Mouse (Mus musculus) WW6 (cell line): ENCODE measurements around the gene Klhl31.
A peak's percentile ranks its signal among the peaks of the same experiment; 100 is the strongest.

Source experiments
- DNase-seq: peaks from one replicate; pipeline ENCODE4 v3.0.0-alpha.2; 2013; ENCODE audit warnings: low read depth, low spot score

The Klhl31 gene

GRCm38 (mm10) chr9:77623318-77624050 is 12.8 kb upstream of the Klhl31 start:
- no peak for DNase-seq

GRCm38 (mm10) chr9:77624171-77624570 is 12.1 kb upstream of the Klhl31 start:
- DNase-seq: no peak

DNA sequence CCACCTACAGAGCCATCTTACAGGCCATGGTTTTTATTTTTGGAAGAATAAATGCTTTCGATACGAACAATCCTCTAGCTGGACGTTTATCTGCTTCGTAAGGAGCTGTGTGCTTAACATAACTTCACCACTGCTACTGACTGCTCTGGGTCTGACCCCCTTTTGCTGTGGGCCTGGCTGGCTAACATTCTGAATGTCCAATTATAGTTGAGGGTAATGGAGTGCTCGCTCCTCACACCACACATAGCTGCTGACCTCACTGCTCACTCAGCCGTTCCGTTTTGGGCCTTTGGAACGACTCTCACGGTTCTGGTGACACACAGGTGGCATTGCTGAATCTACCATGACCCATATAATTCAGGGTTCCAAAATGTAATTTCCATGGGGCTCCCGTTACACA is 7.6 kb upstream of the Klhl31 start:
- DNase-seq: no peak

DNA sequence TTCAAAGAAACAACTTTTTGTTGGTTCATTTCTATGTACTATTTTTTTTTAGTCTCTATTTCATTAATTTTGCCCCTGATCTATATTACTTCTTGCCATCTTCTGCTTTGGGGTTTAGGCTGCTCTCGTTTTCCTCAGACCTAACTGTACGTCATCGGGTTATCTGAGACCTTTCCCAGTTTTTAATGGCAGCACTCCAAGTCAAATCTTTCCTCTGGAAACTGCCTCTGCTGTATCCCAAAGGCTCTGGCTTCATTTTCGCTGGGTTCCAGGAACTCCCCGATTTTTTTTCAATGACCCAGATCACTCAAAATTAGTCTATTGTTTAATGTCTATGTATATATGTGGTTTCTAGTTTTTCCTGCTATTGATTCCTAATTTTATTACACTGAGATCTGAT is 6.6 kb upstream of the Klhl31 start:
- DNase-seq: no peak

GRCm38 (mm10) chr9:77630764-77631163 is 5.5 kb upstream of the Klhl31 start:
- no peak for DNase-seq

DNA sequence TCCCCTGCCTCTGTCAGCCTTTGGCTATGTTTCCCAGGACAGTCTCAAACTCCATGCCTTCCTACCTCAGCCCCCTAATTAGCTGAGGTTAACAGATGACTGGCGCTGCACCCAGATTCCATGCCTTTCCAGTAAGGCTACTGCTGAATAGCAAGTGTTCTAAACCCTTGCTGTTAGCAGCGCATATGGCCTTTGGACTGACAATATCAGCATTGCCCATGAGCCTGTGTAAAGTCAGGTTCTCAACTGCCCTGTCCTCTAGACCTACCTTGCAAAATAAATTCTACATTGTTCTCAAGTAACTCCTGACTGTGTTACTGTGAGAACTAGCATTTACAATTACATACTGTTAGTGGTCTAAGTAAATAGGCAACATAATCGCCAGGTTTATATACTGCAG is 3.9 kb upstream of the Klhl31 start:
- no peak for DNase-seq

GRCm38 (mm10) chr9:77636003-77636402 is 297 bp upstream of the Klhl31 start:
- no peak for DNase-seq

GRCm38 (mm10) chr9:77637357-77637756 is 1.1 kb downstream of the Klhl31 start:
- DNase-seq: no peak

GRCm38 (mm10) chr9:77645176-77645575 is 8.9 kb downstream of the Klhl31 start:
- no peak for DNase-seq

DNA sequence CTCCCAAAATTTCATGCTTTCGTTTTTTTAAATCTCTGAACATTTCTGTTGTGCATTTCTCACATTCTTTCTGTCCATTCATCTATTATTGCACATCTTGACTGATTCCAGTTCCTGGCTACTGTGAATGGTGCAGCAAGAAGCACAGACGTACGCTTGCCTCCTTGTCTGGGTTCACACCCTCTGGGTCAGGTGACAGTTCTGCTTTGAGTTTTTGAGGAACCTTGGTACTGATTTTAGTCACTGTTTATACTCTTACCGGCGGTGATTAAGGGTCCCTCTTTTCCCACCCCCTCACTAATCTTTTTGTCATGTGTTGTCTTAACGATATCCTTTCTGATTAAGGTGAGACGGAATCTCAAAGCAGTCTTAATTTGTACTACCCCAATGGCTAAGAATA is 15.5 kb downstream of the Klhl31 start:
- no peak for DNase-seq

- no peak for DNase-seq
Observed at GRCm38 (mm10) chr9:77653907-77654306, 17.6 kb downstream of the Klhl31 start.

DNA sequence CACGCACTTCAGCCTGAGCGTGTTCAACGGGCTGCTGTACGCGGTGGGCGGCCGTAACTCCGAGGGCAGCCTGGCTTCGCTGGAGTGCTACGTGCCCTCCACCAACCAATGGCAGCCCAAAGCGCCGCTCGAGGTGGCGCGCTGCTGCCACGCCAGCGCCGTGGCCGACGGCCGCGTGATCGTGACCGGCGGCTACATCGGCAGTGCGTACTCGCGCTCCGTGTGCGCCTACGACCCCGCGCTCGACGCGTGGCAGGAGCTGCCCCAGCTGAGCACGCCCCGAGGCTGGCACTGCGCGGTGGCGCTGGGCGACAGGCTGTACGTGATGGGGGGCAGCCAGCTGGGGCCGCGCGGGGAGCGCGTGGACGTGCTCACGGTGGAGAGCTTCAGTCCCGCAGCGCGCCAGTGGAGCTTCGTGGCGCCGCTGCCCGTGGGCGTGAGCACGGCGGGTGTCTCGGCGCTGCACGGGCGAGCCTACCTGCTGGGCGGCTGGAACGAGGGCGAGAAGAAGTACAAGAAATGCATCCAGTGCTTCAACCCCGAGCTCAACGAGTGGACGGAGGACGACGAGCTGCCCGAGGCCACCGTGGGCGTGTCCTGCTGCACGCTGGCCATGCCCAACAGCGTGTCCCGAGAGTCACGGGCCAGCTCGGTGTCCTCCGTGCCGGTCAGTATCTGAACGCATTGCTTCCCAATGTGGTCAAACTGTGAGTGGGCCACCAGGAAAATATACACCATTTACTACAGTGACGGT is 19.1 kb downstream of the Klhl31 start:
- peak; percentile 11 for DNase-seq

DNA sequence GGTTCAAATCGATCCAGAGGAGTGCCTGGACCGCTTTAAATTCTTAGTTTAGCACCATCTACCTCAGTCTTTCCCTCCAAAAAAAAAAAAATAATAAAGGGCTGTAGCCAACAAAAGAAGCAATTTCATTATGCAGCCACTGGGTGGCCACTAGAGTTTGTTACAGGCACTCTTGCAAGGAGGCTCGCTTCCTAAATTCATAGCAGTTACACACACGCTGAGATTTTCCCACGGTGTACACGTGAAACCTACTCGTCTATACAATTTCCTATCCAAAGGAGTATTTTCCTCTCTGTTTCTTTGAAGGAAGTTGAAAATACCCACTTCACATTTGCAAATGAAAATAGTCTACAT is 19.6 kb downstream of the Klhl31 start:
- DNase-seq: peak; percentile 29

GRCm38 (mm10) chr9:77662917-77663316 is 26.6 kb downstream of the Klhl31 start:
- DNase-seq: no peak

DNA sequence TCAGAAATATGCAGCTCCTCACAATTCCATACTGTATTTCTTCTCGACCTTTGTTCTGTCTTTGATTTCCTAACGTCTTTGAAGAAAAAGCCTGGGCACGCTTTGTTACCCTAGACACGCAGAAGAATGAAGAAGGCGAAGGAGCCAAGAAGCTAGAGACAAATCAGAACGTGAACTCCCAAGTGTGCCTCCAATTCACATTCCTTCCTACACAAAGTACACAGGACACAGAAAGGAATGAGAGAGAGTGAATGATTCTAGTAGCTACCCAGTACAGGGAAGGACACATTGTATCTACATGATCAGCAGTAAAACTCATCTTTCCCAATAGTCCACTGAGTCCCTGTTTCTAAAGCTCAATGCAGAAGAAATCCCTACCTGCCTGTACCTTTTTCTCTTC is 33.8 kb downstream of the Klhl31 start:
- DNase-seq: no peak

DNA sequence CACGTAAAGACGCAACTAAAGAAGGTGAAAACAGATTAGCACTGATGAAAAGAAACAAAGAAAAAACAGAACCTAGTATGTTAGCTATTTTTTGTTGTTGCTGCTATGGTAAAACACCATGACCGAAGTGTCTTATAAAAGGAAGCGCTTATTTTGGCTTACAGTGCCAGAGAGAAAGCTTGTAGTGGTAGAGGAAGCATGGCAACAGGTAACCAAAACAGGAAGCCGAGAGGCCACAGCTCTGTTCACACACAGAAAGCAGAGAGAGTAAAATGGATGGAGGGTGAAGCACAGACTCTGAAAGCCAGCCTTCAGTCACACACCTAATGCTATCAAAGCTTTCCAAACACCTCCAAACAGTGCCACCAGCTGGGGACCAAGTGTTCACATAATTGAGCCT is 34.7 kb downstream of the Klhl31 start:
- DNase-seq: no peak

- no peak for DNase-seq
Observed at GRCm38 (mm10) chr9:77673218-77673617, 36.9 kb downstream of the Klhl31 start.

GRCm38 (mm10) chr9:77673986-77674385 is 37.7 kb downstream of the Klhl31 start:
- no peak for DNase-seq

DNA sequence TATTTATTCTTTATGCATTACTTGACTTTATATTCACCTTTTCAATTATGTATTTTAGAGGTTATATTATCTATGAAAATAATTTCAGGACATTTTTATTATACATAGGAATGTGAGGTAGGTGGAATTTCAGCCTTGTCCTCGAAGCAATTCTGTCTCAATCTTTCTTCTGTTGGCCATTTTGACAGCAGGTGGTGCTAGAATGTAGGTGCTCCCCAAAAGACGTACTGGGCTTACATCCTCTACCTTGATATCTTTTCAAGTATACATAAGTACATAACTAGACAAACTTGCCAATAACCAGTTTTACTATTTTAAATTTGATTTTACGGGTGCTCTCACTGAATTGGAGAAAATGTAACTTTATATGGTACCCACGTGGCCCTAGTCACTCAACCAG is 48.6 kb downstream of the Klhl31 start:
- DNase-seq: no peak

DNA sequence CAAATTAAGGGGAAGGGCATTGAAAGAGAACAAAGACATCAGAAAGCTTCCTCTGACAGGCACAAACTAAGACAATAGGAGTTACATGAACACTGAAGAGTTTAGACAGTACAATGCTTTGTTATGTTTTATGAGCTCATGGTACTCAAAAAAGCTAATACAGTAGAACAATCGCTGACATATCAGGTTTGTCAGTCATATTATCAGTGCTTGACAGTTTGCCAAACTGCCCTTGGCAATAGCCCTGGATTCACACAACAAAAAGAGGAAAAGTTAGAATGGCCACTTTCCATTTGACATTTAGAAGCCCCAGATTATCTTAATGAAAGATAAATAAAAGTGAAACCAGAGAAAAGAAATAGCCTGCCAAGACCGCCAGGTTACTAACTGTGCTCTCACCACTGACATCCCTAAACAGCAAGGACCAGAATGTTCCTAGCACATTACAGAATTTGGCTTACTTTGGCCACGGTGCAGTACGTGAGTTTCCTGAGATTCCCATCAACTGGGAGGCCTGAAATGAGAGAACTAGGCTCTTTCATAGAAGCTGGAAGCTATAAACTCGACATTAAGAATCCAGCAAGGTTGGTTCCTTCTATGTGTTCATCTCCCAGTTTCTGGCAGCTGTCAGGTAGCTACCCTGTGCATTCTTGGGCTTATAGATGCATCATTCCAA is 49.7 kb downstream of the Klhl31 start:
- no peak for DNase-seq

DNA sequence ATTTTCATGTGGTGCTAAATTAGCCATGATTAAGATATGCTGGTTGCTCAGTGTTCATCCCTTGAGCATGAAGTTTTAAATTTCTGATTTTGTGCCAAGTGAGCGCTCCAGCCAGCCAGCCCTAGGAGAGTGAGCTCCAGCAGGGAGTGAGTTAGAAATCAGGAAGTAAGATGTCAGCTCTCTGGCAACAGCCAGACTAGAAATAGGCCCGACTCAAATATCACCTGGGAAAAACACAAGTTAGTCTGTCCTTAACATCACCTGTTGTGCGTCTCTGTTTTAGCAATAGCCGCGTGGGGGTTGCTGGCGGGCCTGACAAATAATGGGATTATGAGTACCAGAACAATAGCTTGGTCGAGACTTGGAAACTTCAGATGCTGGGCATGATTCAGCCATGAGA is 56.4 kb downstream of the Klhl31 start:
- DNase-seq: no peak

- DNase-seq: no peak
Observed at GRCm38 (mm10) chr9:77693405-77693804, 57.1 kb downstream of the Klhl31 start.

GRCm38 (mm10) chr9:77695586-77695985 is 59.3 kb downstream of the Klhl31 start:
- DNase-seq: no peak
